Mouse (Mus musculus): ENCODE measurements around the gene Pxk.

- TF ChIP-seq CTCF (IDR thresholded peaks at IDR 0.05; ENCODE audit: borderline replicate concordance, control insufficient read depth, extremely low read depth, insufficient read depth, low read length, poor library complexity), result no peak
- TF ChIP-seq POLR2A (IDR thresholded peaks at IDR 0.05; ENCODE audit: control insufficient read depth, extremely low read depth, insufficient read depth, low read length, poor library complexity), result no peak
These were observed 11.0 kb downstream of the Pxk start for GRCm38 (mm10) chr14:8108976-8109375.
